ENCODE assay signal across 8 mouse cellular contexts in genomic region chr16:17489469-17490111, GRCm38 (mm10). TPM values are rescaled to one million over a fixed set of nuclear protein-coding genes. Genes with fewer than 3 reads are reported as not detected.
DNase-seq lines count a peak whose midpoint lies in the region; ATAC-seq lines count a peak whose summit lies in the region.

Aifm3 (plus strand) TSS chr16:17489611.

- peak; percentile 31 for ATAC-seq in granulocyte monocyte progenitor cell, adult 5-6 weeks (replicated peaks; ENCODE audit: poor library complexity, severe bottlenecking)
- peak; percentile 37 for ATAC-seq in megakaryocyte progenitor cell, adult 5-6 weeks (replicated peaks; ENCODE audit: poor library complexity)

- peak; percentile 44 for DNase-seq in ovary, postnatal 36 days (ENCODE audit: low spot score)
- no peak for DNase-seq in ovary, adult 18-20 months (ENCODE audit: low spot score)
- DNase-seq in cerebellum, adult 9-10 months = peak; percentile 71
- no peak for DNase-seq in layer of hippocampus, postnatal 14 days (ENCODE audit: low spot score in 2 of 2)
- peak; percentile 31 to 48 for DNase-seq in thymus, postnatal 36 days
- no peak for DNase-seq in ovary, postnatal 14 days (ENCODE audit: low spot score)

RNA-seq across cellular contexts. Expression of gene Aifm3, which starts in this region (rescaled TPM):
- not detected in 2 replicates for total RNA-seq in granulocyte monocyte progenitor cell, adult 5-6 weeks (2014; fragmentation: Nextera tagmentation)
- total RNA-seq in granulocyte monocyte progenitor cell, adult 5-6 weeks (2017) = not detected in 2 replicates
- 10 to 100 TPM; 59.1 to 61.5 TPM for total RNA-seq in layer of hippocampus, postnatal 14 days (2021)
- not detected in 2 replicates for total RNA-seq in megakaryocyte progenitor cell, adult 5-6 weeks (2015)
- not detected in 2 replicates for total RNA-seq in megakaryocyte progenitor cell, adult 5-6 weeks (2017)

Comparison
In these comparisons a context has a peak if more than half of its experiments do, and no peak if none do; other contexts are left out.
1. RNA of gene Aifm3 (total RNA-seq): 59.1 to 61.5 TPM in layer of hippocampus, postnatal 14 days; not detected in granulocyte monocyte progenitor cell, adult 5-6 weeks and not detected in megakaryocyte progenitor cell, adult 5-6 weeks; every median in the first group is over 10 times any median in the second.
2. DNase-seq: peak in ovary, postnatal 36 days (single experiment), cerebellum, adult 9-10 months (single experiment) and thymus, postnatal 36 days (2 of 2); none in ovary, adult 18-20 months (single experiment), layer of hippocampus, postnatal 14 days (0 of 2) and ovary, postnatal 14 days (single experiment).
3. Peak in ATAC-seq in granulocyte monocyte progenitor cell, adult 5-6 weeks; RNA of the gene not detected or under 1 TPM.
4. Peak in ATAC-seq in megakaryocyte progenitor cell, adult 5-6 weeks; RNA of the gene not detected or under 1 TPM.